Mouse (Mus musculus) lung, postnatal 36 days (tissue): ENCODE data around the gene Prepl.

Experiments
- DNase-seq: peaks from one replicate; pipeline ENCODE4 v3.0.0; 2022; ENCODE audit warnings: mixed read lengths

Gene Prepl

GRCm38 (mm10) chr17:85090120-85091099 lies at the start of gene Prepl, which contains the start of gene Camkmt:
Gene Prepl (minus strand): TSS chr17:85090241.
Gene Camkmt (plus strand): TSS chr17:85090552.
- DNase-seq = peak; percentile 98

- DNase-seq = no peak
These were observed 48.4 kb upstream of the Prepl start for GRCm38 (mm10) chr17:85138393-85138792.

GRCm38 (mm10) chr17:85116643-85117042 lies 26.6 kb upstream of the Prepl start:
- peak; percentile 70 for DNase-seq

GRCm38 (mm10) chr17:85113441-85113840 lies 23.4 kb upstream of the Prepl start:
- no peak for DNase-seq

GRCm38 (mm10) chr17:85110640-85111039 lies 20.6 kb upstream of the Prepl start:
- DNase-seq = no peak

- DNase-seq = no peak
These were observed 13.3 kb upstream of the Prepl start for GRCm38 (mm10) chr17:85103310-85103709.

- DNase-seq = no peak
These were observed 11.7 kb upstream of the Prepl start for GRCm38 (mm10) chr17:85101751-85102150.

- DNase-seq = no peak
These were observed 10.2 kb upstream of the Prepl start for GRCm38 (mm10) chr17:85100232-85100631.

- DNase-seq = no peak
These were observed 8.8 kb upstream of the Prepl start for GRCm38 (mm10) chr17:85098677-85099323.

GRCm38 (mm10) chr17:85096396-85096795 lies 6.4 kb upstream of the Prepl start:
- no peak for DNase-seq

- DNase-seq = no peak
These were observed 1.7 kb upstream of the Prepl start for GRCm38 (mm10) chr17:85091762-85092161.

GRCm38 (mm10) chr17:85089621-85090020 lies 420 bp downstream of the Prepl start:
- DNase-seq = no peak

GRCm38 (mm10) chr17:85089011-85089410 lies 1.0 kb downstream of the Prepl start:
- no peak for DNase-seq

GRCm38 (mm10) chr17:85088401-85088800 lies 1.6 kb downstream of the Prepl start:
- DNase-seq = no peak

- DNase-seq = no peak
These were observed 2.5 kb downstream of the Prepl start for GRCm38 (mm10) chr17:85087591-85087990.

GRCm38 (mm10) chr17:85086501-85086900 lies 3.5 kb downstream of the Prepl start:
- DNase-seq = no peak

GRCm38 (mm10) chr17:85085335-85085734 lies 4.7 kb downstream of the Prepl start:
- no peak for DNase-seq

GRCm38 (mm10) chr17:85080781-85081180 lies 9.3 kb downstream of the Prepl start:
- no peak for DNase-seq

GRCm38 (mm10) chr17:85079276-85079675 lies 10.8 kb downstream of the Prepl start:
- DNase-seq = no peak

- no peak for DNase-seq
These were observed 16.0 kb downstream of the Prepl start for GRCm38 (mm10) chr17:85074083-85074482.

GRCm38 (mm10) chr17:85073214-85073613 lies 16.8 kb downstream of the Prepl start:
- no peak for DNase-seq

- no peak for DNase-seq
These were observed 17.7 kb downstream of the Prepl start for GRCm38 (mm10) chr17:85072383-85072782.

GRCm38 (mm10) chr17:85071088-85071775 lies 18.8 kb downstream of the Prepl start:
- no peak for DNase-seq
